Mouse (Mus musculus): ENCODE data around the gene Sec14l1. TPM values are rescaled to one million over a fixed set of nuclear protein-coding genes. Genes with fewer than 3 reads are reported as not detected.

Sec14l1 gene
- polyA plus RNA-seq, 1 experiment = 65.1 TPM

- DNase-seq (ENCODE audit: low spot score) = no peak
Measured at GRCm38 (mm10) chr11:117088271-117088991, 26.5 kb upstream of the Sec14l1 start.

GRCm38 (mm10) chr11:117089673-117090419 lies 25.1 kb upstream of the Sec14l1 start:
- DNase-seq (ENCODE audit: low spot score) = no peak

GRCm38 (mm10) chr11:117091406-117091805 lies 23.6 kb upstream of the Sec14l1 start:
- no peak for DNase-seq (ENCODE audit: low spot score)

GRCm38 (mm10) chr11:117091845-117092244 lies 23.1 kb upstream of the Sec14l1 start:
- DNase-seq (ENCODE audit: low spot score) = no peak

- DNase-seq (ENCODE audit: low spot score) = no peak
Measured at GRCm38 (mm10) chr11:117092711-117093110, 22.3 kb upstream of the Sec14l1 start.

GRCm38 (mm10) chr11:117093900-117094552 lies 20.9 kb upstream of the Sec14l1 start:
- no peak for DNase-seq (ENCODE audit: low spot score)

- no peak for DNase-seq (ENCODE audit: low spot score)
Measured at GRCm38 (mm10) chr11:117094646-117095045, 20.3 kb upstream of the Sec14l1 start.

- no peak for DNase-seq (ENCODE audit: low spot score)
Measured at GRCm38 (mm10) chr11:117097021-117097420, 17.9 kb upstream of the Sec14l1 start.

- DNase-seq (ENCODE audit: low spot score) = no peak
Measured at GRCm38 (mm10) chr11:117098155-117098554, 16.8 kb upstream of the Sec14l1 start.

GRCm38 (mm10) chr11:117098784-117099183 lies 16.2 kb upstream of the Sec14l1 start:
- DNase-seq (ENCODE audit: low spot score) = no peak

- DNase-seq (ENCODE audit: low spot score) = no peak
Measured at GRCm38 (mm10) chr11:117099372-117099771, 15.6 kb upstream of the Sec14l1 start.

GRCm38 (mm10) chr11:117101351-117101921 lies 13.5 kb upstream of the Sec14l1 start:
- no peak for DNase-seq (ENCODE audit: low spot score)

- no peak for DNase-seq (ENCODE audit: low spot score)
Measured at GRCm38 (mm10) chr11:117101925-117102717, 12.8 kb upstream of the Sec14l1 start.

GRCm38 (mm10) chr11:117103523-117103922 lies 11.4 kb upstream of the Sec14l1 start:
- DNase-seq (ENCODE audit: low spot score) = no peak

- no peak for DNase-seq (ENCODE audit: low spot score)
Measured at GRCm38 (mm10) chr11:117104044-117104757, 10.8 kb upstream of the Sec14l1 start.

GRCm38 (mm10) chr11:117105315-117105714 lies 9.7 kb upstream of the Sec14l1 start:
- no peak for DNase-seq (ENCODE audit: low spot score)

- no peak for DNase-seq (ENCODE audit: low spot score)
Measured at GRCm38 (mm10) chr11:117105850-117106249, 9.1 kb upstream of the Sec14l1 start.

- no peak for DNase-seq (ENCODE audit: low spot score)
Measured at GRCm38 (mm10) chr11:117106633-117107334, 8.2 kb upstream of the Sec14l1 start.

- DNase-seq (ENCODE audit: low spot score) = no peak
Measured at GRCm38 (mm10) chr11:117107837-117108236, 7.1 kb upstream of the Sec14l1 start.

GRCm38 (mm10) chr11:117108595-117108994 lies 6.4 kb upstream of the Sec14l1 start:
- no peak for DNase-seq (ENCODE audit: low spot score)
